Mouse (Mus musculus): Measurements from ENCODE around the gene Aldh18a1. TPM values are rescaled to one million over a fixed set of nuclear protein-coding genes. Genes with fewer than 3 reads are reported as not detected.

Gene Aldh18a1
- polyA plus RNA-seq (2011; ENCODE audit: insufficient read depth, insufficient read length, low replicate concordance, missing spikeins), result 14.8 and 15.5 TPM in 2 replicates

- under 1% methylated on average over 34 of the region's 34 CpGs for WGBS
- Histone ChIP-seq H3K4me1 (ENCODE audit: control insufficient read depth, insufficient read depth, low read length) (no peaks in the 10 kb centered on the region), H3K4me3 (replicated peaks; ENCODE audit: control insufficient read depth, low read depth, low read length) (peak within 1 kb of the TSS; percentile 61), H3K27ac (ENCODE audit: control insufficient read depth, insufficient read depth, low read depth, low read length, poor library complexity) (peak within 1 kb of the TSS; percentile 53; the same call in 1 of the 2 replicates)
- TF ChIP-seq CTCF (IDR thresholded peaks at IDR 0.05; ENCODE audit: control insufficient read depth, insufficient read depth, low read length) (peak; percentile 1; the same call in 1 of the 2 replicates), POLR2A (IDR thresholded peaks at IDR 0.05; ENCODE audit: borderline replicate concordance, control insufficient read depth, low read depth, low read length) (peak; percentile 40; the same call in 1 of the 2 replicates)
Observed at GRCm38 (mm10) chr19:40588293-40588654, at the start of gene Aldh18a1. Gene Aldh18a1, minus strand, starts transcription at chr19:40588463.

- WGBS, result 23% methylated on average over 7 of the region's 7 CpGs
- peaks cover 2% of the 10 kb centered on the region for H3K4me1 ChIP-seq (ENCODE audit: control insufficient read depth, insufficient read depth, low read length)
- no peak overlapping the region for H3K4me3 ChIP-seq (replicated peaks; ENCODE audit: control insufficient read depth, low read depth, low read length)
- TF ChIP-seq POLR2A (IDR thresholded peaks at IDR 0.05; ENCODE audit: borderline replicate concordance, control insufficient read depth, low read depth, low read length) (no peak), CTCF (IDR thresholded peaks at IDR 0.05; ENCODE audit: control insufficient read depth, insufficient read depth, low read length) (no peak)
- peak overlapping the region; percentile 79; the same call in 1 of the 2 replicates for H3K27ac ChIP-seq (ENCODE audit: control insufficient read depth, insufficient read depth, low read depth, low read length, poor library complexity)
Observed at GRCm38 (mm10) chr19:40637601-40638000, 49.3 kb upstream of the Aldh18a1 start.

GRCm38 (mm10) chr19:40637091-40637490 is 48.8 kb upstream of the Aldh18a1 start:
- TF ChIP-seq POLR2A (IDR thresholded peaks at IDR 0.05; ENCODE audit: borderline replicate concordance, control insufficient read depth, low read depth, low read length) (no peak), CTCF (IDR thresholded peaks at IDR 0.05; ENCODE audit: control insufficient read depth, insufficient read depth, low read length) (no peak)
- H3K4me3 ChIP-seq (replicated peaks; ENCODE audit: control insufficient read depth, low read depth, low read length), result no peak overlapping the region
- WGBS, result 41% methylated on average over 4 of the region's 4 CpGs
- H3K4me1 ChIP-seq (ENCODE audit: control insufficient read depth, insufficient read depth, low read length), result peaks cover 2% of the 10 kb centered on the region
- peak overlapping the region; percentile 79; the same call in 1 of the 2 replicates for H3K27ac ChIP-seq (ENCODE audit: control insufficient read depth, insufficient read depth, low read depth, low read length, poor library complexity)

- Histone ChIP-seq H3K4me1 (ENCODE audit: control insufficient read depth, insufficient read depth, low read length) (no peaks in the 10 kb centered on the region; the same call in 1 of the 2 replicates), H3K27ac (ENCODE audit: control insufficient read depth, insufficient read depth, low read depth, low read length, poor library complexity) (no peak overlapping the region), H3K4me3 (replicated peaks; ENCODE audit: control insufficient read depth, low read depth, low read length) (no peak overlapping the region)
- WGBS, result 52% methylated on average over 1 of the region's 1 CpGs
- TF ChIP-seq POLR2A (IDR thresholded peaks at IDR 0.05; ENCODE audit: borderline replicate concordance, control insufficient read depth, low read depth, low read length), result no peak
- peak; percentile 22; the same call in 1 of the 2 replicates for TF ChIP-seq CTCF (IDR thresholded peaks at IDR 0.05; ENCODE audit: control insufficient read depth, insufficient read depth, low read length)
Observed at GRCm38 (mm10) chr19:40633144-40633543, 44.9 kb upstream of the Aldh18a1 start.

GRCm38 (mm10) chr19:40632668-40633067 is 44.4 kb upstream of the Aldh18a1 start:
- H3K4me1 ChIP-seq (ENCODE audit: control insufficient read depth, insufficient read depth, low read length), result no peaks in the 10 kb centered on the region; the same call in 1 of the 2 replicates
- WGBS, result 81% methylated on average over 5 of the region's 5 CpGs
- TF ChIP-seq CTCF (IDR thresholded peaks at IDR 0.05; ENCODE audit: control insufficient read depth, insufficient read depth, low read length) (no peak), POLR2A (IDR thresholded peaks at IDR 0.05; ENCODE audit: borderline replicate concordance, control insufficient read depth, low read depth, low read length) (no peak)
- H3K27ac ChIP-seq (ENCODE audit: control insufficient read depth, insufficient read depth, low read depth, low read length, poor library complexity), result no peak overlapping the region
- no peak overlapping the region for H3K4me3 ChIP-seq (replicated peaks; ENCODE audit: control insufficient read depth, low read depth, low read length)

- 69% methylated on average over 3 of the region's 3 CpGs for WGBS
- no peak overlapping the region for H3K4me3 ChIP-seq (replicated peaks; ENCODE audit: control insufficient read depth, low read depth, low read length)
- no peaks in the 10 kb centered on the region; the same call in 1 of the 2 replicates for H3K4me1 ChIP-seq (ENCODE audit: control insufficient read depth, insufficient read depth, low read length)
- H3K27ac ChIP-seq (ENCODE audit: control insufficient read depth, insufficient read depth, low read depth, low read length, poor library complexity), result no peak overlapping the region
- TF ChIP-seq POLR2A (IDR thresholded peaks at IDR 0.05; ENCODE audit: borderline replicate concordance, control insufficient read depth, low read depth, low read length), result no peak
Observed at GRCm38 (mm10) chr19:40632193-40632592, 43.9 kb upstream of the Aldh18a1 start.

- no peak overlapping the region; the same call in 1 of the 2 replicates for H3K27ac ChIP-seq (ENCODE audit: control insufficient read depth, insufficient read depth, low read depth, low read length, poor library complexity)
- WGBS, result 6% methylated on average over 7 of the region's 7 CpGs
- TF ChIP-seq POLR2A (IDR thresholded peaks at IDR 0.05; ENCODE audit: borderline replicate concordance, control insufficient read depth, low read depth, low read length), result no peak
- TF ChIP-seq CTCF (IDR thresholded peaks at IDR 0.05; ENCODE audit: control insufficient read depth, insufficient read depth, low read length), result no peak
Observed at GRCm38 (mm10) chr19:40630606-40631005, 42.3 kb upstream of the Aldh18a1 start.

GRCm38 (mm10) chr19:40630096-40630495 is 41.8 kb upstream of the Aldh18a1 start:
- Histone ChIP-seq H3K27ac (ENCODE audit: control insufficient read depth, insufficient read depth, low read depth, low read length, poor library complexity) (no peak overlapping the region), H3K4me1 (ENCODE audit: control insufficient read depth, insufficient read depth, low read length) (no peaks in the 10 kb centered on the region; the same call in 1 of the 2 replicates), H3K4me3 (replicated peaks; ENCODE audit: control insufficient read depth, low read depth, low read length) (no peak overlapping the region)
- WGBS, result 57% methylated on average over 3 of the region's 3 CpGs
- TF ChIP-seq POLR2A (IDR thresholded peaks at IDR 0.05; ENCODE audit: borderline replicate concordance, control insufficient read depth, low read depth, low read length) (no peak), CTCF (IDR thresholded peaks at IDR 0.05; ENCODE audit: control insufficient read depth, insufficient read depth, low read length) (no peak)

More at GRCm38 (mm10) chr19:40630606-40631005, 42.3 kb upstream of the Aldh18a1 start:
- H3K4me3 ChIP-seq (replicated peaks; ENCODE audit: control insufficient read depth, low read depth, low read length), result no peak overlapping the region
- no peaks in the 10 kb centered on the region; the same call in 1 of the 2 replicates for H3K4me1 ChIP-seq (ENCODE audit: control insufficient read depth, insufficient read depth, low read length)

GRCm38 (mm10) chr19:40628950-40629349 is 40.7 kb upstream of the Aldh18a1 start:
- no peaks in the 10 kb centered on the region; the same call in 1 of the 2 replicates for H3K4me1 ChIP-seq (ENCODE audit: control insufficient read depth, insufficient read depth, low read length)
- TF ChIP-seq CTCF (IDR thresholded peaks at IDR 0.05; ENCODE audit: control insufficient read depth, insufficient read depth, low read length) (no peak), POLR2A (IDR thresholded peaks at IDR 0.05; ENCODE audit: borderline replicate concordance, control insufficient read depth, low read depth, low read length) (no peak)
- H3K27ac ChIP-seq (ENCODE audit: control insufficient read depth, insufficient read depth, low read depth, low read length, poor library complexity), result no peak overlapping the region
- no peak overlapping the region for H3K4me3 ChIP-seq (replicated peaks; ENCODE audit: control insufficient read depth, low read depth, low read length)
